ENCODE assay signal across 12 mouse cellular contexts in genomic region chr19:8815812-8816211, GRCm38 (mm10). TPM values are rescaled to one million over a fixed set of nuclear protein-coding genes. Genes with fewer than 3 reads are reported as not detected.
A peak's percentile ranks its signal among the peaks of the same experiment; 100 is the strongest.
DNase-seq lines count a peak whose midpoint lies in the region; ATAC-seq and TF ChIP-seq lines count a peak whose summit lies in the region.
"Had no signal": no experiment of that assay in that cellular context is flagged by ENCODE, and none has a peak within 500 bp of the region (broad histone marks: within the 10 kb centered on the region; RNA-seq: fewer than 3 reads in every experiment).

No protein-coding gene starts in this region.

- no peak overlapping the region for H3K4me3 ChIP-seq in heart, postnatal 0 days (ENCODE audit: low read depth, low read length)
- H3K4me3 ChIP-seq in midbrain, embryonic 15.5 days: no peak overlapping the region
- no peak overlapping the region for H3K4me3 ChIP-seq in midbrain, embryonic 10.5 days
- no peak overlapping the region for H3K4me3 ChIP-seq in stomach, postnatal 0 days (ENCODE audit: low read depth, low read length)
- H3K4me3 ChIP-seq: lung, embryonic 15.5 days had no signal

- H3K4me1 ChIP-seq in heart, postnatal 0 days (ENCODE audit: control insufficient read depth, insufficient read depth): peaks cover 10% of the 10 kb centered on the region
- peaks cover 33% of the 10 kb centered on the region for H3K4me1 ChIP-seq in midbrain, embryonic 15.5 days
- H3K4me1 ChIP-seq in midbrain, embryonic 10.5 days: peaks cover 22% of the 10 kb centered on the region
- H3K4me1 ChIP-seq in stomach, postnatal 0 days (replicated peaks; ENCODE audit: control insufficient read depth, insufficient read depth): no peaks in the 10 kb centered on the region

- no peak overlapping the region for H3K27ac ChIP-seq in heart, postnatal 0 days (ENCODE audit: low read depth)
- H3K27ac ChIP-seq in midbrain, embryonic 15.5 days: no peak overlapping the region
- no peak overlapping the region for H3K27ac ChIP-seq in midbrain, embryonic 10.5 days (replicated peaks)
- H3K27ac ChIP-seq in stomach, postnatal 0 days (replicated peaks): no peak overlapping the region
- H3K27ac ChIP-seq: lung, embryonic 15.5 days had no signal

- H3K27me3 ChIP-seq in heart, postnatal 0 days (ENCODE audit: control insufficient read depth, insufficient read depth, low read length): no peaks in the 10 kb centered on the region
- no peaks in the 10 kb centered on the region for H3K27me3 ChIP-seq in midbrain, embryonic 15.5 days (replicated peaks)
- H3K27me3 ChIP-seq in midbrain, embryonic 10.5 days (ENCODE audit: low read depth, poor library complexity, severe bottlenecking): no peaks in the 10 kb centered on the region
- H3K27me3 ChIP-seq in stomach, postnatal 0 days (ENCODE audit: control insufficient read depth, insufficient read depth, low read length): no peaks in the 10 kb centered on the region
- H3K27me3 ChIP-seq: lung, embryonic 15.5 days had no signal

- no peaks in the 10 kb centered on the region for H3K9me3 ChIP-seq in heart, postnatal 0 days (replicated peaks; ENCODE audit: control insufficient read depth, low read length)
- no peaks in the 10 kb centered on the region for H3K9me3 ChIP-seq in midbrain, embryonic 15.5 days
- H3K9me3 ChIP-seq in midbrain, embryonic 10.5 days (replicated peaks): no peaks in the 10 kb centered on the region
- no peaks in the 10 kb centered on the region for H3K9me3 ChIP-seq in stomach, postnatal 0 days (ENCODE audit: control insufficient read depth, low read length)
- H3K9me3 ChIP-seq: lung, embryonic 15.5 days had no signal

- ATAC-seq in heart, postnatal 0 days (ENCODE audit: insufficient read depth, low read depth): no peak
- ATAC-seq in midbrain, embryonic 15.5 days (replicated peaks): no peak
- no peak for ATAC-seq in stomach, postnatal 0 days (ENCODE audit: low FRiP score, low TSS enrichment)
- ATAC-seq: activated CD4-positive, CD25-positive, alpha-beta regulatory T cell, adult 4 months had no signal

- peak; percentile 31 for TF ChIP-seq CTCF in heart, postnatal 0 days (IDR thresholded peaks at IDR 0.05; ENCODE audit: low read depth)
- TF ChIP-seq CTCF in stomach, postnatal 0 days (IDR thresholded peaks at IDR 0.05; ENCODE audit: low read depth): peak; percentile 64

- H3K36me3 ChIP-seq in heart, postnatal 0 days (replicated peaks; ENCODE audit: control insufficient read depth, insufficient read depth, low read length): peaks cover 49% of the 10 kb centered on the region
- H3K36me3 ChIP-seq in midbrain, embryonic 15.5 days (replicated peaks): peaks cover 3% of the 10 kb centered on the region; the same call in 1 of the 2 replicates
- peaks cover 66% of the 10 kb centered on the region for H3K36me3 ChIP-seq in midbrain, embryonic 10.5 days
- H3K36me3 ChIP-seq in stomach, postnatal 0 days (ENCODE audit: control insufficient read depth, insufficient read depth, low read length): peaks cover 6% of the 10 kb centered on the region; the same call in 1 of the 2 replicates

- DNase-seq in heart, postnatal 0 days (ENCODE audit: low spot score): no peak
- DNase-seq in heart, postnatal 4 days: no peak
- DNase-seq in midbrain, embryonic 10.5 days (ENCODE audit: low spot score): no peak
- DNase-seq in kidney, adult 9 months: peak; percentile 74
- no peak for DNase-seq in stomach, postnatal 0 days (ENCODE audit: low spot score)
- no peak for DNase-seq in yolk sac, embryonic 10.5 days (ENCODE audit: low spot score)
- no peak for DNase-seq in embryo, embryonic 9.5 days (ENCODE audit: extremely low spot score)
- DNase-seq: thymus, adult 18-20 months had no signal

- no peak overlapping the region for H3K4me2 ChIP-seq in heart, postnatal 0 days (ENCODE audit: low read depth, low read length)
- no peak overlapping the region for H3K4me2 ChIP-seq in midbrain, embryonic 15.5 days
- H3K4me2 ChIP-seq in stomach, postnatal 0 days (replicated peaks; ENCODE audit: low read depth): no peak overlapping the region
- H3K4me2 ChIP-seq: lung, embryonic 15.5 days had no signal

- no peak overlapping the region for H3K9ac ChIP-seq in heart, postnatal 0 days (replicated peaks; ENCODE audit: low read depth, low read length)
- H3K9ac ChIP-seq in midbrain, embryonic 15.5 days: peak overlapping the region; percentile 31; the same call in 1 of the 2 replicates
- H3K9ac ChIP-seq in stomach, postnatal 0 days (ENCODE audit: low read length): no peak overlapping the region

- WGBS in heart, postnatal 0 days: 69% methylated on average over 11 of the region's 11 CpGs
- 69% methylated on average over 11 of the region's 11 CpGs for whole genome bisulfite sequencing in midbrain, embryonic 15.5 days
- 87% methylated on average over 11 of the region's 11 CpGs for WGBS in midbrain, embryonic 10.5 days
- 63% methylated on average over 11 of the region's 11 CpGs for WGBS in stomach, postnatal 0 days

- TF ChIP-seq EP300 in heart, postnatal 0 days (IDR thresholded peaks at IDR 0.05; ENCODE audit: low read depth): no peak
- TF ChIP-seq EP300 in stomach, postnatal 0 days (optimal IDR thresholded peaks at IDR 0.05): no peak

RNA-seq across cellular contexts. Expression of gene Ttc9c, which starts 3.3 kb away (rescaled TPM):
- 20.0 and 27.2 TPM in 2 replicates for total RNA-seq in heart, postnatal 0 days (2014; rRNA removed; ENCODE audit: low replicate concordance)
- 21.1 and 21.4 TPM in 2 replicates for polyA plus RNA-seq in heart, postnatal 0 days (2015; fragmentation: Nextera tagmentation; extraction: Ambion mirVana)
- total RNA-seq in heart, postnatal 4 days (2021): 10 to 100 TPM; 20.9 to 22.8 TPM
- 59.8 and 60.4 TPM in 2 replicates for polyA plus RNA-seq in midbrain, embryonic 15.5 days (2015; fragmentation: Nextera tagmentation; extraction: Ambion mirVana)
- 69.0 and 74.5 TPM in 2 replicates for polyA plus RNA-seq in midbrain, embryonic 10.5 days (2016; fragmentation: Nextera tagmentation; extraction: Ambion mirVana)
- polyA plus RNA-seq in stomach, postnatal 0 days (2015; fragmentation: Nextera tagmentation; extraction: Ambion mirVana): 20.8 and 23.1 TPM in 2 replicates

RNA-seq across cellular contexts. Expression of gene Hnrnpul2, which starts 4.0 kb away (rescaled TPM):
- 7.1 and 12.6 TPM in 2 replicates for total RNA-seq in heart, postnatal 0 days (2014; rRNA removed; ENCODE audit: low replicate concordance)
- polyA plus RNA-seq in heart, postnatal 0 days (2015; fragmentation: Nextera tagmentation; extraction: Ambion mirVana): 2.5 and 2.6 TPM in 2 replicates
- total RNA-seq in heart, postnatal 4 days (2021): 10 to 100 TPM; 53.5 to 56.0 TPM
- 6.6 and 6.7 TPM in 2 replicates for polyA plus RNA-seq in midbrain, embryonic 15.5 days (2015; fragmentation: Nextera tagmentation; extraction: Ambion mirVana)
- 4.3 and 4.4 TPM in 2 replicates for polyA plus RNA-seq in midbrain, embryonic 10.5 days (2016; fragmentation: Nextera tagmentation; extraction: Ambion mirVana)
- 3.6 and 3.9 TPM in 2 replicates for polyA plus RNA-seq in stomach, postnatal 0 days (2015; fragmentation: Nextera tagmentation; extraction: Ambion mirVana)

RNA-seq across cellular contexts. Expression of gene Zbtb3, which starts 13.5 kb away (rescaled TPM):
- 1.5 and 1.6 TPM in 2 replicates for total RNA-seq in heart, postnatal 0 days (2014; rRNA removed; ENCODE audit: low replicate concordance)
- polyA plus RNA-seq in heart, postnatal 0 days (2015; fragmentation: Nextera tagmentation; extraction: Ambion mirVana): 2.7 and 3.1 TPM in 2 replicates
- 1 to 10 TPM; 2.4 to 2.5 TPM for total RNA-seq in heart, postnatal 4 days (2021)
- 8.4 and 8.7 TPM in 2 replicates for polyA plus RNA-seq in midbrain, embryonic 15.5 days (2015; fragmentation: Nextera tagmentation; extraction: Ambion mirVana)
- polyA plus RNA-seq in midbrain, embryonic 10.5 days (2016; fragmentation: Nextera tagmentation; extraction: Ambion mirVana): 7.5 and 7.8 TPM in 2 replicates
- 2.3 TPM in 2 replicates for polyA plus RNA-seq in stomach, postnatal 0 days (2015; fragmentation: Nextera tagmentation; extraction: Ambion mirVana)

RNA-seq across cellular contexts. Expression of gene AC129217.1, which starts 13.8 kb away (rescaled TPM):
- 7.0 TPM in 1 of 2 replicates, not detected in the other for total RNA-seq in heart, postnatal 0 days (2014; rRNA removed; ENCODE audit: low replicate concordance)
- not detected in 2 replicates for polyA plus RNA-seq in heart, postnatal 0 days (2015; fragmentation: Nextera tagmentation; extraction: Ambion mirVana)
- total RNA-seq in heart, postnatal 4 days (2021): not detected
- not detected in 2 replicates for polyA plus RNA-seq in midbrain, embryonic 15.5 days (2015; fragmentation: Nextera tagmentation; extraction: Ambion mirVana)
- not detected in 2 replicates for polyA plus RNA-seq in midbrain, embryonic 10.5 days (2016; fragmentation: Nextera tagmentation; extraction: Ambion mirVana)
- polyA plus RNA-seq in stomach, postnatal 0 days (2015; fragmentation: Nextera tagmentation; extraction: Ambion mirVana): not detected in 2 replicates
- total RNA-seq: left cerebral cortex, postnatal 36 days had no signal
- polyA plus RNA-seq: activated CD4-positive, CD25-positive, alpha-beta regulatory T cell, adult 4 months; lung, embryonic 15.5 days had no signal

RNA-seq across cellular contexts. Expression of gene Polr2g, which starts 17.4 kb away (rescaled TPM):
- 47.7 and 59.8 TPM in 2 replicates for total RNA-seq in heart, postnatal 0 days (2014; rRNA removed; ENCODE audit: low replicate concordance)
- polyA plus RNA-seq in heart, postnatal 0 days (2015; fragmentation: Nextera tagmentation; extraction: Ambion mirVana): 143 and 144 TPM in 2 replicates
- 10 to 100 TPM; 71.2 to 80.6 TPM for total RNA-seq in heart, postnatal 4 days (2021)
- polyA plus RNA-seq in midbrain, embryonic 15.5 days (2015; fragmentation: Nextera tagmentation; extraction: Ambion mirVana): 129 and 132 TPM in 2 replicates
- 169 and 176 TPM in 2 replicates for polyA plus RNA-seq in midbrain, embryonic 10.5 days (2016; fragmentation: Nextera tagmentation; extraction: Ambion mirVana)
- 103 and 108 TPM in 2 replicates for polyA plus RNA-seq in stomach, postnatal 0 days (2015; fragmentation: Nextera tagmentation; extraction: Ambion mirVana)
